Mouse (Mus musculus) liver, postnatal 0 days (tissue): ENCODE results near the gene Kirrel3.

ENCODE experiments used
- CTCF ChIP-seq: sonication (generic); IDR thresholded peaks from 2 replicates; pipeline ENCODE4 v1.5.1; 2016; ENCODE audit warnings: antibody characterized with exemption, low read depth
- EP300 ChIP-seq: IDR thresholded peaks from 2 replicates; pipeline ENCODE4 v1.6.1; 2016; ENCODE audit warnings: antibody characterized with exemption, low read depth, mild to moderate bottlenecking

- TF ChIP-seq EP300 = no peak
- TF ChIP-seq CTCF = no peak
Observed at GRCm38 (mm10) chr9:34646831-34647230, 161.1 kb downstream of the Kirrel3 start.
